Mouse (Mus musculus) heart, embryonic 14.5 days (tissue): ENCODE measurements around the gene Golga3. TPM values are rescaled to one million over a fixed set of nuclear protein-coding genes. Genes with fewer than 3 reads are reported as not detected.

Experiments
- ATAC-seq: fragments of 200-750 bp; cut with Nextera tagmentation; 2 replicates; pipeline ENCODE4 v1.8.0; 2017; ENCODE audit warnings: low read depth, moderate TSS enrichment; ENCODE audit not compliant: insufficient number of reproducible peaks, insufficient read depth, low FRiP score
- H3K27ac ChIP-seq, 2 experiments: fragments of 200-500 bp in 1 of 2; fragments of 300-500 bp in 1 of 2; sonication (generic) in 1 of 2; replicated peaks in 1 of 2; 2 replicates each; pipeline ENCODE4 v1.5.1; 2012 to 2014; ENCODE audit warnings: low read depth in 2 of 2, low read length in 2 of 2, control low read depth in 1 of 2, mild to moderate bottlenecking in 1 of 2, mixed read lengths in 1 of 2; ENCODE audit not compliant: control insufficient read depth in 1 of 2, insufficient read depth in 1 of 2
- H3K27me3 ChIP-seq: fragments of 300-500 bp; sonication (generic); 2 replicates; pipeline ENCODE4 v1.6.1; 2014; ENCODE audit warnings: mild to moderate bottlenecking, low read length, control low read depth; ENCODE audit not compliant: control insufficient read depth, insufficient read depth
- H3K36me3 ChIP-seq: fragments of 300-500 bp; sonication (generic); 2 replicates; pipeline ENCODE4 v1.6.1; 2014; ENCODE audit warnings: mild to moderate bottlenecking, control low read depth, low read length, mixed read lengths; ENCODE audit not compliant: control insufficient read depth, insufficient read depth
- H3K4me1 ChIP-seq, 2 experiments: fragments of 200-500 bp in 1 of 2; fragments of 300-500 bp in 1 of 2; sonication (generic) in 1 of 2; 2 replicates each; pipeline ENCODE4 v1.6.1; 2012 to 2014; ENCODE audit warnings: low read length in 2 of 2, control low read depth in 1 of 2, mixed read lengths in 1 of 2; ENCODE audit not compliant: control insufficient read depth in 2 of 2, insufficient read depth in 2 of 2
- H3K4me2 ChIP-seq: fragments of 300-500 bp; sonication (generic); 2 replicates; pipeline ENCODE4 v1.6.1; 2014; ENCODE audit warnings: mild to moderate bottlenecking, low read length
- H3K4me3 ChIP-seq, 2 experiments: fragments of 200-500 bp in 1 of 2; fragments of 300-500 bp in 1 of 2; sonication (generic) in 1 of 2; 2 replicates each; pipeline ENCODE4 v1.5.1; 2012 to 2014; ENCODE audit warnings: low read length in 2 of 2, mild to moderate bottlenecking in 2 of 2, control low read depth in 1 of 2, low read depth in 1 of 2, moderate library complexity in 1 of 2; ENCODE audit not compliant: control insufficient read depth in 1 of 2, insufficient read depth in 1 of 2
- H3K9ac ChIP-seq: fragments of 300-500 bp; sonication (generic); 2 replicates; pipeline ENCODE4 v1.6.1; 2014; ENCODE audit warnings: mild to moderate bottlenecking, low read length
- H3K9me3 ChIP-seq: fragments of 300-500 bp; sonication (generic); 2 replicates; pipeline ENCODE4 v1.6.1; 2016; ENCODE audit warnings: low read length, control low read depth; ENCODE audit not compliant: control insufficient read depth
- WGBS: fragments of 180-500 bp; shearing (Covaris S2); extraction: QIAGEN DNeasy Blood & Tissue Kit; methylation state at CpG from one replicate; pipeline ENCODE4 v1.1.7; 2014; 5-methylcytosine and 5-hydroxymethylcytosine counted together
- polyA plus RNA-seq: library from polyadenylated mRNA; unstranded; fragments of >200 nt; fragmentation: Nextera tagmentation; extraction: Ambion mirVana; gene quantifications from 2 replicates; pipeline ENCODE4 v1.2.1, GENCODE M21; 2014

Gene Golga3
- polyA plus RNA-seq: 18.7 and 19.1 TPM in 2 replicates

DNA sequence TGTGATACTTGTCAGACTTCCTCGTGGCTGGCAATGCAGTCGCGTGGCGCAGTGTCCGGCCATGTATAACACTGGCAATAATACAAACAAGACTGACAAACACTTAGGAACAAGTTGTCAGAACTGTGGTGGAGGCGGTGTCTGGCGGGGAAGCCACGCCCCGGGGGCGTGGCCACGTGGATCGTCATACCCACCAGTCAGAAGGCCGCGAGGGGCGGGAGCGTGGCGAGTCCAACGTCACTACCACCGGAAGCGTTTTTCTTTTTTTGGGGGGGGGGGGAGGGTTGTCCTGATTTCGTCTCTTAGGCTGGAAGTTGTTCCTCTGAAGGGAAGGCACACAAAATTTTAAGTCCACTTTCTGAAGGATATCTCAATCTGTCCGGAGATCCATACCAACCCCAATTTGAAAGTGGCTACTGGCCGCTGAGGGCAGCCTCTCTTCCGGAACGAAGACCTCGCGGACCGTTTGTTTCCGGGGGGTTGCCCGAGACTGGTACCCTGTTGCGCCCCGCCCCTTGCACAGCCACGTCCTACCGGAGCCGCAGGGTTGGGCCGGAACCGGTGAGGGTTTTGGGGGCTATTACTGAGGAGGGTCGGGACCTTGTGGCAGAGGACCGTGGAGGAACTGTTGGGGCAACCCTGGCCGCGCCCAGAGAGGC, at the start of gene Golga3:
Gene Golga3, plus strand, starts transcription at position 340 of the 659 bp plus-strand sequence.
- Histone ChIP-seq H3K27me3 (no peaks in the 10 kb centered on the region), H3K4me1 (peaks cover 0 to 15% of the 10 kb centered on the region in 2 experiments; a peak in 2 of 4 replicates), H3K9me3 (no peaks in the 10 kb centered on the region), H3K9ac (peak within 1 kb of the TSS; percentile 92), H3K27ac (peak within 1 kb of the TSS; percentile 76 to 83), H3K36me3 (peaks cover 15% of the 10 kb centered on the region), H3K4me3 (peak within 1 kb of the TSS; percentile 90 to 97), H3K4me2 (peak within 1 kb of the TSS; percentile 80)
- WGBS: under 1% methylated on average over 40 of the region's 41 CpGs
- ATAC-seq: peak; percentile 96

DNA sequence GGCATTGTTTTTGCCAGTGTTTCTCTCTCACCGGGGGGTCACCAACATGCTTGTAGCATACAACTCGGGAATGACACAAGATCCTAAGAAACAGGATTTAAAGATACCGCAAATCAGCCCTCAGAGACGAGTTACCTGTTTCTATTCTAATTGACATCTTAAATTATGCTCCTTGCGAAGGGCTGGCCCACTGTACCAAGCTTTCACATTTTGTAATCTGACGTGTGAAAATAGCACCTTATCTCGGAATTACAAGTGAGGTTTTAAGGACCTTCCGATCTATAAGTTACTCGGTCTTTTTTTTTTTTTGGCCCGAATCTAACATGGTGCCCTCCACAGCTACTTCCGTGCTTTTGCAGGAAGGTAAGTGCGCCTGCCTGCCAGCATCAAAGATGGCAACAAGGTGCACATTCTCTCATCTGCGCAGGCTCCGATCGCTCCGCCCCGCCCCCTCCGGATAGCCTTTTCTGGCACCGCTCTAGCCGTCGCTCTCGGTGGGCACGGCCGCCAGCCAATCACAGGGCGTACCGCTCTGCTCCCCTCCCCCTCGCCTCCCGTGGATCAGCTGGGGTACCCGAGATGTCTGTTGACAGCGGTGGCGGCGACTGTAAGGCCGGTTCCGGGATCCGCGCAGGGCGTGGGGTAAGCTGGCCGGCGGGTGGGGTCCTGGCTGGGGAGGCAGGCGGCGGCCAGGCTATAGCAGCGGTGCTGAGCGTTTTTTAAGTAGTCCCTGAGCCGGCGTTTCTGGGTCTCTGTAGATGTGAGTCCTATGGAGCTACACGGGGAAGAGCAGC, 41.0 kb upstream of the Golga3 start, which contains the start of gene Chfr:
Gene Chfr, plus strand, starts transcription at position 550 of the 794 bp plus-strand sequence.
- H3K27me3 ChIP-seq: no peaks in the 10 kb centered on the region
- 4% methylated on average over 46 of the region's 46 CpGs for WGBS
- peaks cover 18% of the 10 kb centered on the region for H3K36me3 ChIP-seq
- peaks cover 9% of the 10 kb centered on the region for H3K9me3 ChIP-seq
- H3K27ac ChIP-seq: peak within 1 kb of the TSS; percentile 49 to 75; a peak in 3 of 4 replicates
- H3K4me1 ChIP-seq: peaks cover 0 to 5% of the 10 kb centered on the region in 2 experiments; a peak in 1 of 4 replicates
- ATAC-seq: peak; percentile 99
- H3K4me2 ChIP-seq: peak within 1 kb of the TSS; percentile 86
- peak within 1 kb of the TSS; percentile 89 to 92 for H3K4me3 ChIP-seq
- H3K9ac ChIP-seq: peak within 1 kb of the TSS; percentile 90

DNA sequence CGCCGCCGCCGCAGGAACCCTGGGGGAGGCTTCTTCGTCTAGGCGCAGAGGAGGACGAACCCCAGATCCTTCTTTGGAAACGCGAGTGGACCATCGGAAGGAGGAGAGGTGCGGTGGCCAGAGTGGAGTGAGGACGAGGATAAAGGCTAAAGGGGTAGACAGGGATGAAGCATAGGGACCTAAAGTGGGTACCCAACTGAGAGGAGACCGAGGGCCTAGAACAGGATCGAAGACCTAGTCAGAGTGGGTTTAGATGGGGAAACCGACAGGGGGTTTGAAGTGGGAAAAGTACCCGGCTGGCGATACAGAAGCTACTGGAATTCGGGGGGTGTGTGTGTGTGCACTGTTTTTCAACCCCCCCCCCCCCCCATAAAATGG, 40.4 kb upstream of the Golga3 start:
- Histone ChIP-seq H3K4me3 (peak overlapping the region; percentile 89 to 92), H3K9me3 (peaks cover 5% of the 10 kb centered on the region; the same call in 1 of the 2 replicates), H3K27ac (peak overlapping the region; percentile 49 to 75; a peak in 3 of 4 replicates), H3K9ac (peak overlapping the region; percentile 90), H3K36me3 (peaks cover 24% of the 10 kb centered on the region), H3K4me1 (peaks cover 0 to 5% of the 10 kb centered on the region in 2 experiments; a peak in 1 of 4 replicates), H3K27me3 (no peaks in the 10 kb centered on the region), H3K4me2 (peak overlapping the region; percentile 86)
- 3% methylated on average over 18 of the region's 18 CpGs for WGBS
- ATAC-seq: no peak

DNA sequence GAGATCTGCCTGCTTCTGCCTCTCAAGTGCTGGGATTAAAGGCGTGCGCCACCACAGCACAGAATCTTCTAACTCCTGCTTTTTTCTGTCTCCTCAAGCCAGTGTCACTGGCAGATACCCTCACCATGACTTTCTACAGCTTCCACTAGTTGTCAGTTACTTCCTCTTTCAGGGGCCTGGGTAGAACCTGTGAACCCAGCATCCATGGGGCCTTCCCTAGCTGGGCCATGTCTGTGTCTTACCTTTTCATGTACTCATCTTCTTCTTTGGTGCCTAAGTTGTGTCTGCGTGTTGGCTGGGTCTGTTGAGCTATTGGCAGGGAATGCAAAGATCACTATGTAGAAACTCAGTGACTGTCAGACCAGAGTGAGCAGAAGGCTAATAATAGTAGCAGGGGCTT, 38.7 kb upstream of the Golga3 start:
- 86% methylated on average over 3 of the region's 3 CpGs for WGBS
- no peak for ATAC-seq

DNA sequence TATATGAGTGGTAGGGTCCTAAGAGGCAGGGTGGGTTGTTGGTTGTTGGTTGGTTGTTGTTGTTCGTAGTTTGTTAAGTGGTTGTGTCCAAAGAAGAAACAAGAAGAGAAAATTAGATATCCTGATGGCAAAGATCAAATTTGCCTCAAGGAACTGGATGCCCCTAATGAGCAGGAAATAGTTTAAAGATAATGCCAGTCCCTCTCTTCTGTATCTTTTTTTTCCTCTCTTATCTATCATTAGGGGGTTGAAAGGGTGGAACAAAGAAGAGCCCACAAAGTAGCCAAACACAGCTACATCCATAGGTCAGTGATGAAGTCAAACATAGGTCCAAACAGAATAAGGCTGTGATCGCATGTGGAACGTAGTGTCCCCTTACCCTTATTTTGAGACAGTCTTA, 37.2 kb upstream of the Golga3 start:
- H3K9ac ChIP-seq: no peak overlapping the region
- peaks cover 49% of the 10 kb centered on the region for H3K36me3 ChIP-seq
- no peak overlapping the region for H3K4me3 ChIP-seq
- no peaks in the 10 kb centered on the region for H3K9me3 ChIP-seq
- no peak overlapping the region for H3K4me2 ChIP-seq
- H3K27me3 ChIP-seq: no peaks in the 10 kb centered on the region
- no peak for ATAC-seq
- 91% methylated on average over 3 of the region's 3 CpGs for WGBS
- H3K4me1 ChIP-seq: peaks cover 0 to 5% of the 10 kb centered on the region in 2 experiments; a peak in 1 of 4 replicates
- no peak overlapping the region for H3K27ac ChIP-seq

More for the DNA sequence above, 38.7 kb upstream of the Golga3 start:
- H3K27ac ChIP-seq: no peak overlapping the region
- no peaks in the 10 kb centered on the region for H3K27me3 ChIP-seq
- H3K4me1 ChIP-seq: peaks cover 0 to 5% of the 10 kb centered on the region in 2 experiments; a peak in 1 of 4 replicates
- H3K4me2 ChIP-seq: no peak overlapping the region
- H3K36me3 ChIP-seq: peaks cover 37% of the 10 kb centered on the region
- peaks cover 5% of the 10 kb centered on the region; the same call in 1 of the 2 replicates for H3K9me3 ChIP-seq
- H3K9ac ChIP-seq: no peak overlapping the region
- no peak overlapping the region for H3K4me3 ChIP-seq

DNA sequence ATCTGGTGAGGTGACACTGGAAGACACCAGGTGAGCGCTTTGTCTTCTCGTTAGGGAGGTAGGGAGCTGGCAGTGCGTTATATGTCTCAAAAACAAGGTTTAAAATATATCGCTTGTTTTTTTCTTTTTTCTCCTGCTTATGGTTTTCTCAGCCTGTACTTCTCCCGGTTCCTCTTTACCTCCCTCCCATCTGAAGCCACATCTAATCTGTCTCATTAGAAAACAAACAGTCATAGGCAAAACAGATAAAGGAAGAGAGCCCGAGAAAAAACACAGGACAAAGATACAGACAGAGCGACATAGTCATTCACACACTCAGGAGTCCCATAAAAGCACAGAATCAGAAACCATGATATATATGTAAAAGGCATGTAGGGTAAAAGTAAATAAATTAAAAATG, 36.1 kb upstream of the Golga3 start:
- H3K9me3 ChIP-seq: no peaks in the 10 kb centered on the region
- H3K9ac ChIP-seq: no peak overlapping the region
- H3K27me3 ChIP-seq: no peaks in the 10 kb centered on the region
- WGBS: 83% methylated on average over 7 of the region's 7 CpGs
- H3K4me1 ChIP-seq: 0 out of 4 replicates have a peak, but pooled peaks cover 0 to 5% of the 10 kb centered on the region in 2 experiments
- no peak overlapping the region for H3K4me3 ChIP-seq
- no peak overlapping the region for H3K27ac ChIP-seq
- ATAC-seq: no peak
- H3K4me2 ChIP-seq: no peak overlapping the region
- H3K36me3 ChIP-seq: peaks cover 60% of the 10 kb centered on the region

DNA sequence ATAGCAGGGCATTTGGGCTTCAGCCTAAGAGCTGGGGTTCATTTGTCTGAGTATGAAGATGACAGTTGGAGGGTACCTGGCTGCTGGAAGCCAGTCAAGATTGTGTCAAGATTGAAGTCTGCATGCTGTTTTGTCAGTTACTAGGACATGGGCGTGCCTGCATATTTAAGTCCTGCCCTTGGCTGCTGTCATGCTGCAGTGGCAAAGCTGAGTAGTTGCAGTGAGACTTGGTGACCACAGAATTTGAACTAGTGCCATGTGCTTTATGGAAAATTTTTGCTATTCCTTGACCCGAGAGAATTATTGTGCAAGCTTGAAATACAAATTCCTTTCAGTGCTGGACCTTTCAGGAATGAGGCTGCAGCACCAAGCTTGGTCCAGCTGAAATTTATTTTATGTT, 34.2 kb upstream of the Golga3 start:
- H3K27me3 ChIP-seq: no peaks in the 10 kb centered on the region
- no peaks in the 10 kb centered on the region for H3K9me3 ChIP-seq
- H3K4me2 ChIP-seq: no peak overlapping the region
- 0 out of 4 replicates have a peak, but pooled peaks cover 0 to 5% of the 10 kb centered on the region in 2 experiments for H3K4me1 ChIP-seq
- H3K9ac ChIP-seq: no peak overlapping the region
- no peak overlapping the region for H3K27ac ChIP-seq
- 92% methylated on average over 2 of the region's 2 CpGs for WGBS
- H3K36me3 ChIP-seq: peaks cover 78% of the 10 kb centered on the region
- no peak overlapping the region for H3K4me3 ChIP-seq
- no peak for ATAC-seq
